Mouse (Mus musculus): ENCODE measurements around the gene Slc8a3.

Gene Slc8a3

DNA sequence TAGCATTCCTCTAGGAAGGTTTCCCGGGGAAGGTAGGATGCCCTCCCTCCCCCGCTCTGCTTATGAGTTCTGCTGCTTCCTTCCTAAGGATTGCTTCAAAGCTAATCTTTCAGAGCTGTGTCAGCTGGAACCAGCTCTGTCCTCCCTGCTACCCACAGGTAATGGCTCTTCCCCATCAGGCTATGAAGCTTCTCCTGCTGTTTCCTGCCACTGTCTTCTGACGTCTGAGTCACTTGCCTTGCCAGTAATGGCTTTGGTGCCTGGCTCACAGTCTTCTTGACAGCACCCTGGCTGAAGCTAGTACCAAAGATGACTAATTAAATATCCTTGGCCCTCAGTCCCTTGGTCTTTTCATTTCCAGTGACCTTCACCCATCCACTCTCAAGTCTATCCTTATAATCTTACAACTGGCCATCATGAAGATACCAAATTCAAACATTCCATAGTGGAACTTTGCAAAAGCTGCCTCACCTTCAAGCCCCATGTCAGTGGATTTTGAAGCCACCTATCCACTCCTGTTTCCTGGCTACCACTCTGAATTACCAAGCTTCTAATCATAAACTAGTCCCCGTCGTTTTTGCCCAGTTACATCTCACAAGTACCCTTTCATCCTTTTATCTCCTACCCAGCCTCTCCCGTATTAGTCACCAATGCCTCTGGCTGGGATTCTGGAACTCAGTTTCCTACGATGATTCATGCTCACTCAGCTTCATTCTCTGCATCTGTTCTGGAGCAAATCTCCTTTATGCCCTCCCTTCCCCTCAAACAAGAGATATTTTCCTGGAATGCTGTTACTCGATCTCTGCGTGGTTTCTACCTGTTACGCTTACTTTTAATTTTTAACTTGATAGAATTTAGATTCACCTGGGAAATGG, 97.3 kb downstream of the Slc8a3 start:
- DNase-seq = no peak

DNA sequence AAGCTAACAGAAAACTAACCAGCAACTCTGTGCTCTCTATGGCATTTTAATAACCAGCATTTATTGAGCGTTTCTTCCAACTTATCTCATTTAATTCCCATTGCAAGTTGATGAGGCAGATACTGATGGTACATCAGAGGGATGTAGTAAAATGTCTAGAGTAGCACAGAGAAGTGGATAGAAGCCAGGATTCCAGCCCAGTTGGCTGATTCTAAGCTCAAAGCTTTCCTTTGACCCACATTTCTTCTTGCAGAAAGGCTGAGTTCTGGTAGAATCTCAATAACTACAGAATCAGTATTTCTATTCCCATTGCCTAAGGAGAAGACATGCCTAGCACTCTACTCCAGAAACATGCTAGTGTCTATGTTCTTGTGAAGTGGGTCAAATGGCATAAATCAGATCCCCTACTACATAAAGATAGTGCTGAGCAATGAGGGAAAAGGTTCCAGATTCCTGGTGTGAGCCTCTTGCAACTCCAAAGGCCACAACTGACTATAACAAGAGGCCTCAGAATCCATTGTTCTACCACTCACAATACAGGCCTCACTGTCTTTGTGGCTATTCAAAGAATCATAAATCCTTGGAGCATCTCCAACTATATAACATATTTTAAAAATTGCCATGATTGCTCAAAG, 99.1 kb downstream of the Slc8a3 start:
- DNase-seq = no peak

DNA sequence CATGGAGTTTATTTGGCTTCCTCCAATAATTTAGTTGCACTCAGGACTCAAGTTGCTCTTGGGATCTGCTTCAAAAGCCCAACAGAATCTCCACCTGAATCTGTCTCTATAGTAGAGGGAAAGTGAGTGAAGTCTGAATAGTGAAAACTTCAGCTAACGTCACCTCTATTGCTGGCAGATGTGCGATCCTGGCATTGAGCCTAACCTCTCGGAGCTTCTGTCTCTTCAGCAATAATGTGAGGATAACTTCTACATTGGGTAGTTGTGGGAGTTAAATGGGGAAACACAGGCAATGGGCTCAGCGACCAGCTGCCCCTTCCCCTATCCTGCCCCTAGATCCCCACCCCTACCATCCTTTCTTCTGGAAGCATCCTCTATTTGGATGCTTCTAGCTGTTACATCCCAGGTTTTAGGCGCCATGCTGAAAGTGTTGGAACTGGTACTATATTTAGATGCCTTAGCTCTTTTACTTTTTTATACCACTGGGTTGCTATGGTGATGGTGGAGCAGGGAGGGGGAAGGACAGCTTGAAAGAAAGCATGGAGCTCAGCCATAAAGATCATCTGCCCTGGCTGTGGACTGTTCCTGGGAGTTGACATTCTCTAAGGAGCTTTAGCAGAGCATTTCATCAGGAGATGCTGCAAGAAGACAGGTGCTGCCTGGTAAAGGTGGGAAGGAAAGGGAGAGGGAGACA, 105.1 kb downstream of the Slc8a3 start:
- peak; percentile 3 for DNase-seq

GRCm38 (mm10) chr12:81226590-81226989, 106.4 kb downstream of the Slc8a3 start:
- no peak for DNase-seq

DNA sequence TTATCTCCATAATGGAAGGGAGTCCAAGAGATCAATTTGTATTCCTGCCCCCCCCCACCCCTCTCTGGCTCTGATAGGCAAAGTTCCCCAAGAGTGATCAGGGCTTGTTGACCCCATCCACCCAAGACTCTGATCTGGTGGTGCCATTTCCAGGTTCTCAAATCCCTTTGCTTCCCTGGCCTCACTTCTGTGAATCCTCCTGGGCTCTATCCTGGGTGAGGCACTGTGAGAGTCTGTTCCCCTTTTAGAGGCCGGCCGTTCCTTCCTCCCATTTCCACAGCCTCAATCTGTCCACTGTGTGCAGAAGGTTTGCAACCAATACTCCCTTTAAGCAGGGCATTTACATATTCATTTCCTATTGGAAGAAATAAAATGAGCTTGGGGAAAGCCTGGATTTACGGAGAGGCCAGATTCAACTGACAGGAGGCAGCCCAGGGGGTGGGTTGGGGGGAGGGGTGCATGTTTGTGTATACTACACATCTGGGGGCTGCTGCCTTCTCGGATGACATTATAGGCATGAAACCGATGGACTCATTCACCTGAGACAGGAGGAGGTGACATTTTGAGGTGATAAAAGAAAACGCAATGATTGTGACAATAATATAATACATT, 106.9 kb downstream of the Slc8a3 start:
- DNase-seq = no peak

GRCm38 (mm10) chr12:81224843-81225242, 108.1 kb downstream of the Slc8a3 start:
- no peak for DNase-seq

DNA sequence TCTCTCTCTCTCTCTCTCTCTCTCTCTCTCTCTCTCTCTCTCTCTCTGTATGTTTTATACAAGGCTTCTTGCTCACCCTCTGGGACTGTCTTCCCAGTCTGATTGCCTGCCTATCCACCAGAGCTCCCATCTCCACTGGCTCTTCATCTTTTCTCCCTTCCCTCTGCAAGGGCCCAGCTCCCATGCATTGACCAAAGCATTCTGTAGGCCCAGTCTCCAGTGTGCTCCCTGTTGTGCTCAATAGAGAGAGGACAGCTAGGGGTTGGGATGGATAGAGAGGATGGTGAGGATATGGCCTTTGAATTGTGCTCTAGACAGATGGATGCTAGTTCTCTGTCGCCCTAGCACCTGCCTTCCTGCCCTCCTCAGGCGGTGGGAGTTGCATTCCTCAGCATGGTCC, 109.7 kb downstream of the Slc8a3 start:
- no peak for DNase-seq

- no peak for DNase-seq
These were observed 113.6 kb downstream of the Slc8a3 start for GRCm38 (mm10) chr12:81219339-81219738.

DNA sequence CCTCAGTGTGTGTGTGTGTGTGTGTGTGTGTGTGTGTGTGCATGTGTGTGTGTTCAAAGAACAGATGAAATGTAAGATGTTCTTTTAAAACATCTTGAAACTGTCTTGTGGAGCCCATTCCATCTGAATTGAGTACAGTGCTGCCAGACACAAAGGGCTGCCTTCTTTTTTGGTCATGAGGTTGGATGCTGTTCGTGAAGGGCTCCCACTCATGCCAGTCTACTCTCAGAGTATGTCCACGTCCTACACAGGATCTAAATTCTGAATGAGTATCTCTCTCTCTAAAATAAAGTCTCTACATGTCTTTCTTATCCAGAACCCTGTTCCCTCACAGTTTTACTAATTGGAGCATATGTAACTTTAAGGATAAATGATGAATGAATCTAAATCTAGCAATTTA, 124.4 kb downstream of the Slc8a3 start:
- DNase-seq = no peak

GRCm38 (mm10) chr12:81205619-81206560, 127.1 kb downstream of the Slc8a3 start:
- DNase-seq = peak; percentile 64

GRCm38 (mm10) chr12:81203226-81203625, 129.8 kb downstream of the Slc8a3 start:
- DNase-seq = no peak

DNA sequence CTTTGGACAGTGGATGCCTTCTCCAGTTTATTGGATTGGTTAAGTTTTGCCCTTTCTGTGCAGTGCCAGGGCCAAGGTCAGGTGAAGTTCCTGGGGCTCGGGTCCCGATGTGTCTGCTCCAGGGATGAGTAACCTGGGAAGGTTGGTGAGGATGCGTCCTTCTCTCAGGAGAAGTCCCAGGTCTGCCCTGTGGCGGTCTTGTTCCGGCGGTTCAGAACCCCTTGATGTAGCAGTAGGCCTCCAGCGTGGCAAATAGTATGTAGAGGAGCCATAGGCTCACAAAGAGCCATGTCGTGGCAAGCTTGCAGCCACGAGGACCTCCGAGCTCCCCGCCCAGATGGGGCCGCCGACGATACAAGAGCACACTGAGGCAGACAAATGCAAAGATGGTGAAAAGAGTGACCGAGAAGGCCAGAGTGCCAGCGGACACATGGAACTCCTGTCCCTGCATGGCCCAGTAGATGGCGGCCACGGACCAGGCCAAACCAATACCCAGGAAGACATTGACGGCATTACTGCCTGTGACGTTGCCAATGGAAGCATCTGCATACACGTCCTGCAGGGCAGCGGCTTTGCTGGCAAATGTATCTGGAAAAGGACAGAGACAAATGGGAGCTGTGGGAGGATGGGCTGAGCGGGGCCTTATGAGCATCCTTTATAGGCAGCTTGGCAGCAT, 133.6 kb downstream of the Slc8a3 start:
- DNase-seq = peak; percentile 79

GRCm38 (mm10) chr12:81197468-81198075, 135.4 kb downstream of the Slc8a3 start:
- no peak for DNase-seq

DNA sequence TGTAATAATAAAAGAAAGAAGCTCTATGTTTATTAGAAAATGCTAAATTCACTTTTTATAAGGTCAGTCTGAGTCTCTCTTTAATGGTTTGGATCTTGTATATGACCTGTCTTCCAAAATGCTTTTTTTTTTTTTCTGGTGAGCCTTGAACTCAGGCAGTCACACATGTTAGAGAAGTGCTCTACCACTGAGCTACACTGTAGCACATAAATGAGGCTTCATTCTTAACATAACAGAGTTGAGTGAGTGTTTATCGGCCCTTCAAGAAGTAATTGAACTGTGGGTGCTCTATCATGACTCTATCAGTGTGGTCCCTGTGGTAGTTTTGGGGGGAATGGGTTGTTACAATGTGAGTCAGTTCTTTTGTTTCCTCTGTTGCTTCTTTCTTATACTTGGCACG, 139.0 kb downstream of the Slc8a3 start:
- DNase-seq = no peak

DNA sequence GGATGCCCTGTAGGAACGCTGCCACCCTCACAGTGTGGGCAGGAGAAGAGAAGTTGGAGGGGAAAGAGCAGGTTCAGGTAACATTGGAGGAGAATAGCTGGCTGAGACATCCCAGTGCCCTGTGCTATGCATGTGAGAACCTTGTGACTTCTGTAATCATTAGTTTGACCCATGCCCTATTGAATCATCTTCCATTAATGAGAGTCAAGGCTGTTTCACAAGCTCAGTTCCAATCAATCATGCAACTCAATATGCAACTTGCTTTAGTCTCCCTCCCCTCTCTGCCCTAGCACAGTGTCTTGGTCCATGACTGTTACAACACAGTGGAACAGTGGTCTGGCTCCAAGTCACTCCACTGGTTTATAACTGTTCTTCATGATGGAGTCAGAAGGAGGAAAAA, 143.3 kb downstream of the Slc8a3 start:
- DNase-seq = no peak

- no peak for DNase-seq
These were observed 144.0 kb downstream of the Slc8a3 start for GRCm38 (mm10) chr12:81188996-81189395.

DNA sequence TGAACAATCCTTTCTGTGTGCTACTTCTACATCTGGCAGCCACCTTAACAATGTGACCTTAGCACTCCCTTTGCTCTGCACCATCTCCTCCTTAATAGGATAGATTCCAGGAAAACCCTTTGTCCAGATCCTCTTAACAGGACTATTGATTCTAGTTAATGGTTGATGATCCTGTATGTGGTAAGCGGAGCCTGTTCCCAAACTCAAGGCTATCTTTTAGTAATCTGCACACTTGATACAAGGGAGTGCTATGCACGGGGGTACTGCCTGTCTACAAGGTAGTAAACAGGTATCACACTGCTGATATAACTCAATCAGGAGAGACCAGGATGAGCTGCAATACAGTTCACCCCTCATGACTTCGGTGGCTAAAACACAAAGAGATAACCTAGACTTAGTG, 144.6 kb downstream of the Slc8a3 start:
- no peak for DNase-seq

DNA sequence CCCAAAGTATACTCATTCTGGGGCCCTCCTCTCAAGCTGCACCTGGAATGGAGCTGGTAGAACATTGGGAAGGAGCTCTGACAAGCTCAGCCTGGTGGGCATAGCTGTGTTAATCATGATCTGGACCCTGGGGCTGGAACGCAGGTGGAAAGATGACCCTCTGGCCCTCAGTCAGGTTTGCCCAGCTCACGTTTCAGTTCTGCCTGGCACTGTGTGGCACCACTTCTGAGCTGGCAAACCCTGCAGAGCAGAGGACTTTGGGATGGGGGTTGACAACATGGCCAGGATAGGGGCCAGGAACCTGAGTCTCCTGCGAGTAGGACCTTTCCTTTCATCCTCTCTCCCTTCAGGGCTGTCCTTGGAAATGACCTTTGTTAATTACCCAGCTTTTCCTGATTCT, 146.3 kb downstream of the Slc8a3 start:
- no peak for DNase-seq

DNA sequence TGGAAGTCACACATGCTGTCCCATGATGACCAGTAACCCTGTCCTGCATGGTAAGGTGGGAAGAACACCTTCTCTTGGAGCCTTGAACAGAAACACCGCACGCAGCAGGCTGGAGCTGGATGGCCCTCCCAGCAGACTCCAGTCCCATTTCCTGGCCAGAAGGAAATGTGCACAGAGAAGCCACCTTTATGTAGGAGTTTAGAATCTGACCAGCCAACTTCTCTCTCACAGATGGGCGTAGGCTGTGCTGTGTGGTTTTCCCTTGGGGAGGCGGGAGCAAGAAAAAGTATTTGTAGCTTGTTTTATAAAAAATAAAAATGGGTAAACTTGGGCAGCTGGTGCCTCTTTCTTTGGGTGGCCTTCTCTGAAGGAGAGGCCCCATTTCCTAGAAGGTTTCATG, 146.9 kb downstream of the Slc8a3 start:
- DNase-seq = no peak

DNA sequence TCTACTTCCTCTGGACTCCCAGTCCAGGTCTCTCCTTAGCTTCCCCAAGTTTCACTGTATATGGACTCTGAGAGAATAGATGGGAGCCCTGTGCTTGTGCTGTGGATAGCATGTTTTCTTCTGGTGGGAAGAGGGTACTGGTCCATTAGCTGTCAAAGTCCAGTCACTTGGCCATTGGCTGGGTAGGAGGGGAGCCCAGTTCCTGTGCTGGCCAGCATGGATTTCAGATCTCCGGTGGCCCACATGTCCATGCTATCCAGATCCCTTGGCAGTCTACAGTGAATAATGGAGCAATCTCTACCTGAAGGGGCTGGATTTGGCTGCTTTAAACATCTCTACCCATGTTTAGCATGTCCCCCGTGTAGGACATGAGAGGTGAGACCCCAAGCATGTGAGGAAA, 148.0 kb downstream of the Slc8a3 start:
- DNase-seq = no peak

- DNase-seq = peak; percentile 57
These were observed 150.9 kb downstream of the Slc8a3 start for GRCm38 (mm10) chr12:81182073-81182472.

Measured in lung, postnatal 10 days (tissue).